In the genomic region with DNA sequence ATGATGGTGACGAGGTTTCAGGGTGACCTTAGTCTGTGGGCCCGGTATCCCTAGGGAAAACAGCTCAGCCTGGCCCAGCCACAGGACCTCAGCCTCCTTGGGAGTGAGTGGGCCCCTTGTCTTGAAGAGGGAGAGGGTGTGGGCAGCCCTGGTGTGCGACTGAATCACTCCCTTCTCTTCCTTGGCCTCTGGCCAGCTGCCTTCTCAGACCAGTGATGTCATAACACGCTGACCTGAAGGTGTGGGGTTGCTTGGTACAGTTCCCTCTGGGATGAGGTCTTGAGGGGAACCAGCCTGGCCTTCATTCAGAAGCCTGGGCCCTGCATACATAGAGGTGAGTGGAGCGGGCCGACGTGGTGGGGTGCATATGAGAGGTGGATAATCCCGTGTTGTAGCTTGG, we compare ENCODE assay signal across 12 mouse cellular contexts. TPM values are rescaled to one million over a fixed set of nuclear protein-coding genes. Genes with fewer than 3 reads are reported as not detected.
DNase-seq lines count a peak whose midpoint lies in the region; ATAC-seq and TF ChIP-seq lines count a peak whose summit lies in the region.
"Had no signal": no experiment of that assay in that cellular context is flagged by ENCODE, and none has a peak within 500 bp of the region (broad histone marks: within the 10 kb centered on the region; RNA-seq: fewer than 3 reads in every experiment).

No protein-coding gene starts in this region.

- H3K27me3 ChIP-seq in limb, embryonic 14.5 days (ENCODE audit: control insufficient read depth, insufficient read depth, low read length): no peaks in the 10 kb centered on the region
- no peaks in the 10 kb centered on the region for H3K27me3 ChIP-seq in limb, embryonic 10.5 days (ENCODE audit: low read depth, poor library complexity, severe bottlenecking)
- H3K27me3 ChIP-seq: forebrain, embryonic 12.5 days; limb, embryonic 12.5 days; megakaryocyte, embryonic 14.5 days had no signal

- H3K4me1 ChIP-seq in limb, embryonic 14.5 days (ENCODE audit: control insufficient read depth, insufficient read depth, low read length): peaks cover 48% of the 10 kb centered on the region
- peaks cover 50% of the 10 kb centered on the region for H3K4me1 ChIP-seq in limb, embryonic 10.5 days

- H3K4me2 ChIP-seq in limb, embryonic 14.5 days (replicated peaks; ENCODE audit: low read depth, low read length, severe bottlenecking): no peak overlapping the region
- H3K4me2 ChIP-seq: forebrain, embryonic 12.5 days; limb, embryonic 12.5 days had no signal

- no peak overlapping the region for H3K27ac ChIP-seq in limb, embryonic 14.5 days (replicated peaks; ENCODE audit: low read depth, low read length)
- H3K27ac ChIP-seq in limb, embryonic 10.5 days: no peak overlapping the region
- H3K27ac ChIP-seq: forebrain, embryonic 12.5 days; limb, embryonic 12.5 days had no signal

- H3K9me3 ChIP-seq in limb, embryonic 14.5 days (ENCODE audit: control insufficient read depth, low read length): no peaks in the 10 kb centered on the region
- no peaks in the 10 kb centered on the region for H3K9me3 ChIP-seq in limb, embryonic 10.5 days (replicated peaks)
- H3K9me3 ChIP-seq: forebrain, embryonic 12.5 days; limb, embryonic 12.5 days; megakaryocyte, embryonic 14.5 days had no signal

- no peak overlapping the region for H3K4me3 ChIP-seq in limb, embryonic 14.5 days (replicated peaks; ENCODE audit: low read length)
- H3K4me3 ChIP-seq in limb, embryonic 10.5 days: no peak overlapping the region
- H3K4me3 ChIP-seq: forebrain, embryonic 12.5 days; limb, embryonic 12.5 days; megakaryocyte, embryonic 14.5 days had no signal

- DNase-seq in adrenal gland, adult 2 months: peak; percentile 74
- DNase-seq in adrenal gland, postnatal 4 days (ENCODE audit: low spot score in 2 of 2): no peak
- no peak for DNase-seq in limb, embryonic 14.5 days (ENCODE audit: low spot score)
- no peak for DNase-seq in limb, embryonic 10.5 days (ENCODE audit: low spot score)
- DNase-seq in adrenal gland, postnatal 14 days: peak; percentile 78
- DNase-seq in lung, postnatal 25 days (ENCODE audit: low spot score): peak; percentile 73
- DNase-seq in spleen, postnatal 36 days (ENCODE audit: low spot score in 2 of 2): no peak
- DNase-seq: B cell, adult 2 months had no signal

- no peaks in the 10 kb centered on the region for H3K36me3 ChIP-seq in limb, embryonic 14.5 days (ENCODE audit: control insufficient read depth, insufficient read depth, low read length)
- peaks cover 12% of the 10 kb centered on the region for H3K36me3 ChIP-seq in limb, embryonic 10.5 days
- H3K36me3 ChIP-seq: forebrain, embryonic 12.5 days had no signal

- TF ChIP-seq POLR2A in limb, embryonic 14.5 days (IDR thresholded peaks at IDR 0.05; ENCODE audit: borderline replicate concordance, extremely low read depth, insufficient read depth, insufficient read length): no peak

- 63% methylated on average over 8 of the region's 8 CpGs for WGBS in limb, embryonic 14.5 days
- WGBS in limb, embryonic 10.5 days: 82% methylated on average over 8 of the region's 8 CpGs

- no peak overlapping the region for H3K9ac ChIP-seq in limb, embryonic 14.5 days (ENCODE audit: low read depth, low read length, severe bottlenecking)
- H3K9ac ChIP-seq: forebrain, embryonic 12.5 days; limb, embryonic 12.5 days had no signal

- peak; percentile 21; the same call in 1 of the 2 replicates for ATAC-seq in limb, embryonic 14.5 days (ENCODE audit: low FRiP score, low read depth)
- ATAC-seq in CD4-positive, CD25-positive, alpha-beta regulatory T cell, adult 4 months: no peak

RNA-seq across cellular contexts. Expression of gene Tnk2, which starts 13.1 kb away (rescaled TPM):
- total RNA-seq in adrenal gland, adult 2 months (2021): 10 to 100 TPM; 26.5 to 47.4 TPM
- polyA plus RNA-seq in adrenal gland, adult 2 months (2012; rRNA removed): 100 and 110 TPM in 2 replicates
- 10 to 100 TPM; 75.6 to 77.6 TPM for total RNA-seq in adrenal gland, postnatal 4 days (2021)
- polyA plus RNA-seq in limb, embryonic 14.5 days (2012; rRNA removed): 98.1 and 141 TPM in 2 replicates
- 16.0 and 17.6 TPM in 2 replicates for polyA plus RNA-seq in limb, embryonic 14.5 days (2014; fragmentation: Nextera tagmentation; extraction: Ambion mirVana)
- 11.2 and 12.0 TPM in 2 replicates for polyA plus RNA-seq in limb, embryonic 10.5 days (2016; fragmentation: Nextera tagmentation; extraction: Ambion mirVana)
- 48.5 and 55.4 TPM in 2 replicates for total RNA-seq in adrenal gland, postnatal 14 days (2021)
- polyA plus RNA-seq in CD4-positive, CD25-positive, alpha-beta regulatory T cell, adult 4 months (2017; shearing (Covaris generic)): 1 to 10 TPM; 4.8 to 8.9 TPM

RNA-seq across cellular contexts. Expression of gene Tfrc, which starts 48.1 kb away (rescaled TPM):
- total RNA-seq in adrenal gland, adult 2 months (2021): 10 to 100 TPM; 25.5 to 62.9 TPM
- 0.99 and 1.2 TPM in 2 replicates for polyA plus RNA-seq in adrenal gland, adult 2 months (2012; rRNA removed)
- total RNA-seq in adrenal gland, postnatal 4 days (2021): 10 to 100 TPM; 57.2 to 75.8 TPM
- polyA plus RNA-seq in limb, embryonic 14.5 days (2012; rRNA removed): 28.6 and 33.6 TPM in 2 replicates
- 33.4 and 33.8 TPM in 2 replicates for polyA plus RNA-seq in limb, embryonic 14.5 days (2014; fragmentation: Nextera tagmentation; extraction: Ambion mirVana)
- polyA plus RNA-seq in limb, embryonic 10.5 days (2016; fragmentation: Nextera tagmentation; extraction: Ambion mirVana): 55.9 and 56.9 TPM in 2 replicates
- 181 and 285 TPM in 2 replicates for total RNA-seq in adrenal gland, postnatal 14 days (2021)
- polyA plus RNA-seq in CD4-positive, CD25-positive, alpha-beta regulatory T cell, adult 4 months (2017; shearing (Covaris generic)): 10 to 100 TPM; 18.1 to 19.5 TPM

Comparison
In these comparisons a context has a peak if more than half of its experiments do, and no peak if none do; other contexts are left out.
1. DNase-seq: peak in adrenal gland, adult 2 months (single experiment), adrenal gland, postnatal 14 days (single experiment) and lung, postnatal 25 days (single experiment); none in adrenal gland, postnatal 4 days (0 of 2), limb, embryonic 14.5 days (single experiment), limb, embryonic 10.5 days (single experiment) and spleen, postnatal 36 days (0 of 2).